15 mouse cellular contexts compared by ENCODE assay signal in genomic region chr12:99060702-99061101, GRCm38 (mm10).
"Had no signal": no experiment of that assay in that cellular context is flagged by ENCODE, and none has a peak within 500 bp of the region (broad histone marks: within the 10 kb centered on the region; RNA-seq: fewer than 3 reads in every experiment).

No protein-coding gene starts in this region.

- H3K4me1 ChIP-seq: neural tube, embryonic 15.5 days; stomach, embryonic 15.5 days had no signal

- H3K27me3 ChIP-seq: neural tube, embryonic 15.5 days; stomach, embryonic 15.5 days had no signal

- H3K9me3 ChIP-seq: neural tube, embryonic 15.5 days; stomach, embryonic 15.5 days had no signal

- H3K27ac ChIP-seq: neural tube, embryonic 15.5 days; stomach, embryonic 15.5 days; stomach, postnatal 0 days had no signal

- H3K36me3 ChIP-seq: neural tube, embryonic 15.5 days; stomach, embryonic 15.5 days had no signal

- H3K4me3 ChIP-seq: neural tube, embryonic 15.5 days; stomach, embryonic 15.5 days had no signal

- H3K9ac ChIP-seq: neural tube, embryonic 15.5 days; stomach, embryonic 15.5 days had no signal

- DNase-seq: retina, postnatal 1 day; right cerebral cortex, adult 18-20 months; right cerebral cortex, postnatal 14 days; right cerebral cortex, postnatal 25 days; right cerebral cortex, postnatal 4 days; spleen, adult 18-20 months; thymus, adult 18-20 months; thymus, adult 2 months; thymus, postnatal 14 days; thymus, postnatal 25 days; thymus, postnatal 36 days; thymus, postnatal 4 days had no signal

- H3K4me2 ChIP-seq: neural tube, embryonic 15.5 days; stomach, embryonic 15.5 days had no signal
